Mouse (Mus musculus) hindbrain, embryonic 16.5 days (tissue): ENCODE data around the gene Cdkal1. TPM values are rescaled to one million over a fixed set of nuclear protein-coding genes. Genes with fewer than 3 reads are reported as not detected.

ENCODE experiments used
- ATAC-seq: fragments of 200-750 bp; cut with Nextera tagmentation; 2 replicates; pipeline ENCODE4 v1.8.0; 2017; ENCODE audit warnings: moderate TSS enrichment, moderate library complexity
- H3K27ac ChIP-seq: fragments of 300-500 bp; sonication (generic); 2 replicates; pipeline ENCODE4 v1.5.1; 2014; ENCODE audit warnings: low read depth, mild to moderate bottlenecking, control low read depth, low read length, moderate library complexity
- H3K27me3 ChIP-seq: fragments of 300-500 bp; sonication (generic); replicated peaks from 2 replicates; pipeline ENCODE4 v1.6.1; 2014; ENCODE audit warnings: low read length; ENCODE audit not compliant: control insufficient read depth, insufficient read depth
- H3K36me3 ChIP-seq: fragments of 300-500 bp; sonication (generic); 2 replicates; pipeline ENCODE4 v1.6.1; 2014; ENCODE audit warnings: mild to moderate bottlenecking, low read length, moderate library complexity, mixed read lengths; ENCODE audit not compliant: control insufficient read depth, insufficient read depth
- H3K4me1 ChIP-seq: fragments of 300-500 bp; sonication (generic); 2 replicates; pipeline ENCODE4 v1.6.1; 2014; ENCODE audit warnings: low read depth, low read length; ENCODE audit not compliant: control insufficient read depth, insufficient read depth
- H3K4me2 ChIP-seq: fragments of 300-500 bp; sonication (generic); 2 replicates; pipeline ENCODE4 v1.6.1; 2014; ENCODE audit warnings: mild to moderate bottlenecking, low read length, control low read depth, moderate library complexity
- H3K4me3 ChIP-seq: fragments of 300-500 bp; sonication (generic); 2 replicates; pipeline ENCODE4 v1.5.1; 2014; ENCODE audit warnings: mild to moderate bottlenecking, low read length, control low read depth, moderate library complexity
- H3K9ac ChIP-seq: fragments of 300-500 bp; sonication (generic); 2 replicates; pipeline ENCODE4 v1.6.1; 2014; ENCODE audit warnings: low read depth, mild to moderate bottlenecking, control low read depth, low read length, moderate library complexity
- H3K9me3 ChIP-seq: fragments of 300-500 bp; sonication (generic); 2 replicates; pipeline ENCODE4 v1.6.1; 2014; ENCODE audit warnings: mild to moderate bottlenecking, low read length, moderate library complexity; ENCODE audit not compliant: control insufficient read depth
- WGBS: fragments of 180-500 bp; shearing (Covaris S2); extraction: QIAGEN DNeasy Blood & Tissue Kit; methylation state at CpG from one replicate; pipeline ENCODE4 v1.1.7; 2014; 5-methylcytosine and 5-hydroxymethylcytosine counted together
- polyA plus RNA-seq: library from polyadenylated mRNA; unstranded; fragments of >200 nt; fragmentation: Nextera tagmentation; extraction: Ambion mirVana; gene quantifications from 2 replicates; pipeline ENCODE4 v1.2.1, GENCODE M21; 2015

Gene Cdkal1
- polyA plus RNA-seq, 1 experiment from 2014 or later = 19.4 TPM

- Histone ChIP-seq H3K9me3 (no peaks in the 10 kb centered on the region), H3K36me3 (no peaks in the 10 kb centered on the region), H3K4me3 (no peak overlapping the region), H3K27me3 (no peaks in the 10 kb centered on the region), H3K9ac (no peak overlapping the region), H3K27ac (peak overlapping the region; percentile 72), H3K4me1 (peaks cover 7% of the 10 kb centered on the region; the same call in 1 of the 2 replicates), H3K4me2 (no peak overlapping the region)
- WGBS = 32% methylated on average over 4 of the region's 4 CpGs
- ATAC-seq = peak; percentile 75
Observed at GRCm38 (mm10) chr13:29273693-29274221, 581.7 kb downstream of the Cdkal1 start.

GRCm38 (mm10) chr13:29271451-29271850 lies 584.0 kb downstream of the Cdkal1 start:
- no peaks in the 10 kb centered on the region for H3K27me3 ChIP-seq
- ATAC-seq = peak; percentile 72
- H3K27ac ChIP-seq = no peak overlapping the region
- H3K4me3 ChIP-seq = no peak overlapping the region
- H3K4me2 ChIP-seq = no peak overlapping the region
- peaks cover 7% of the 10 kb centered on the region; the same call in 1 of the 2 replicates for H3K4me1 ChIP-seq
- no peaks in the 10 kb centered on the region for H3K36me3 ChIP-seq
- H3K9me3 ChIP-seq = no peaks in the 10 kb centered on the region
- H3K9ac ChIP-seq = no peak overlapping the region

GRCm38 (mm10) chr13:29264015-29264711 lies 591.3 kb downstream of the Cdkal1 start:
- Histone ChIP-seq H3K4me3 (no peak overlapping the region), H3K9ac (no peak overlapping the region), H3K4me1 (peaks cover 2% of the 10 kb centered on the region; the same call in 1 of the 2 replicates), H3K27me3 (no peaks in the 10 kb centered on the region), H3K9me3 (no peaks in the 10 kb centered on the region), H3K36me3 (no peaks in the 10 kb centered on the region), H3K27ac (no peak overlapping the region), H3K4me2 (no peak overlapping the region)
- peak; percentile 75 for ATAC-seq
- 43% methylated on average over 11 of the region's 11 CpGs for WGBS

GRCm38 (mm10) chr13:29262164-29262563 lies 593.3 kb downstream of the Cdkal1 start:
- no peak overlapping the region for H3K4me2 ChIP-seq
- H3K4me1 ChIP-seq = peaks cover 2% of the 10 kb centered on the region; the same call in 1 of the 2 replicates
- ATAC-seq = peak; percentile 30; the same call in 1 of the 2 replicates
- no peak overlapping the region for H3K9ac ChIP-seq
- no peaks in the 10 kb centered on the region for H3K9me3 ChIP-seq
- no peak overlapping the region for H3K27ac ChIP-seq
- WGBS = 94% methylated on average over 4 of the region's 4 CpGs
- no peaks in the 10 kb centered on the region for H3K36me3 ChIP-seq
- no peak overlapping the region for H3K4me3 ChIP-seq
- H3K27me3 ChIP-seq = no peaks in the 10 kb centered on the region

GRCm38 (mm10) chr13:29248535-29248934 lies 606.9 kb downstream of the Cdkal1 start:
- no peak overlapping the region for H3K27ac ChIP-seq
- ATAC-seq = no peak
- 65% methylated on average over 4 of the region's 4 CpGs for whole genome bisulfite sequencing
- no peaks in the 10 kb centered on the region for H3K36me3 ChIP-seq
- no peaks in the 10 kb centered on the region for H3K4me1 ChIP-seq
- no peak overlapping the region for H3K4me2 ChIP-seq
- H3K9me3 ChIP-seq = no peaks in the 10 kb centered on the region
- H3K9ac ChIP-seq = no peak overlapping the region
- no peak overlapping the region for H3K4me3 ChIP-seq
- H3K27me3 ChIP-seq = no peaks in the 10 kb centered on the region

GRCm38 (mm10) chr13:29247800-29248199 lies 607.7 kb downstream of the Cdkal1 start:
- no peak for ATAC-seq
- no peak overlapping the region for H3K9ac ChIP-seq

GRCm38 (mm10) chr13:29235065-29235464 lies 620.4 kb downstream of the Cdkal1 start:
- ATAC-seq = no peak
- no peak overlapping the region for H3K9ac ChIP-seq
- no peaks in the 10 kb centered on the region for H3K27me3 ChIP-seq
- H3K9me3 ChIP-seq = no peaks in the 10 kb centered on the region; the same call in 1 of the 2 replicates
- no peak overlapping the region for H3K4me2 ChIP-seq
- no peaks in the 10 kb centered on the region; the same call in 1 of the 2 replicates for H3K4me1 ChIP-seq
- no peak overlapping the region for H3K4me3 ChIP-seq
- H3K27ac ChIP-seq = no peak overlapping the region
- H3K36me3 ChIP-seq = no peaks in the 10 kb centered on the region
- WGBS = 93% methylated on average over 4 of the region's 4 CpGs

More at GRCm38 (mm10) chr13:29247800-29248199, 607.7 kb downstream of the Cdkal1 start:
- Histone ChIP-seq H3K4me3 (no peak overlapping the region), H3K27me3 (no peaks in the 10 kb centered on the region), H3K36me3 (no peaks in the 10 kb centered on the region), H3K4me2 (no peak overlapping the region), H3K4me1 (no peaks in the 10 kb centered on the region), H3K9me3 (no peaks in the 10 kb centered on the region), H3K27ac (no peak overlapping the region)
- 70% methylated on average over 3 of the region's 3 CpGs for WGBS

- ATAC-seq = no peak
- Histone ChIP-seq H3K36me3 (no peaks in the 10 kb centered on the region), H3K27ac (no peak overlapping the region), H3K4me1 (no peaks in the 10 kb centered on the region; the same call in 1 of the 2 replicates), H3K9me3 (no peaks in the 10 kb centered on the region; the same call in 1 of the 2 replicates), H3K4me2 (no peak overlapping the region), H3K4me3 (no peak overlapping the region), H3K9ac (no peak overlapping the region), H3K27me3 (no peaks in the 10 kb centered on the region)
- WGBS = 86% methylated on average over 4 of the region's 4 CpGs
Observed at GRCm38 (mm10) chr13:29234442-29234841, 621.0 kb downstream of the Cdkal1 start.

GRCm38 (mm10) chr13:29233970-29234369 lies 621.5 kb downstream of the Cdkal1 start:
- ATAC-seq = no peak
- WGBS = 73% methylated on average over 11 of the region's 11 CpGs
- no peaks in the 10 kb centered on the region for H3K36me3 ChIP-seq
- H3K4me3 ChIP-seq = no peak overlapping the region
- no peaks in the 10 kb centered on the region; the same call in 1 of the 2 replicates for H3K9me3 ChIP-seq
- no peak overlapping the region for H3K4me2 ChIP-seq
- no peak overlapping the region for H3K9ac ChIP-seq
- H3K4me1 ChIP-seq = no peaks in the 10 kb centered on the region; the same call in 1 of the 2 replicates
- no peak overlapping the region for H3K27ac ChIP-seq
- H3K27me3 ChIP-seq = no peaks in the 10 kb centered on the region
